Mouse (Mus musculus): ENCODE results near the gene Supt5. TPM values are rescaled to one million over a fixed set of nuclear protein-coding genes. Genes with fewer than 3 reads are reported as not detected.

Supt5 gene
- total and polyA plus RNA-seq, 3 experiments = 66.0 to 448 (median 156) TPM

DNA sequence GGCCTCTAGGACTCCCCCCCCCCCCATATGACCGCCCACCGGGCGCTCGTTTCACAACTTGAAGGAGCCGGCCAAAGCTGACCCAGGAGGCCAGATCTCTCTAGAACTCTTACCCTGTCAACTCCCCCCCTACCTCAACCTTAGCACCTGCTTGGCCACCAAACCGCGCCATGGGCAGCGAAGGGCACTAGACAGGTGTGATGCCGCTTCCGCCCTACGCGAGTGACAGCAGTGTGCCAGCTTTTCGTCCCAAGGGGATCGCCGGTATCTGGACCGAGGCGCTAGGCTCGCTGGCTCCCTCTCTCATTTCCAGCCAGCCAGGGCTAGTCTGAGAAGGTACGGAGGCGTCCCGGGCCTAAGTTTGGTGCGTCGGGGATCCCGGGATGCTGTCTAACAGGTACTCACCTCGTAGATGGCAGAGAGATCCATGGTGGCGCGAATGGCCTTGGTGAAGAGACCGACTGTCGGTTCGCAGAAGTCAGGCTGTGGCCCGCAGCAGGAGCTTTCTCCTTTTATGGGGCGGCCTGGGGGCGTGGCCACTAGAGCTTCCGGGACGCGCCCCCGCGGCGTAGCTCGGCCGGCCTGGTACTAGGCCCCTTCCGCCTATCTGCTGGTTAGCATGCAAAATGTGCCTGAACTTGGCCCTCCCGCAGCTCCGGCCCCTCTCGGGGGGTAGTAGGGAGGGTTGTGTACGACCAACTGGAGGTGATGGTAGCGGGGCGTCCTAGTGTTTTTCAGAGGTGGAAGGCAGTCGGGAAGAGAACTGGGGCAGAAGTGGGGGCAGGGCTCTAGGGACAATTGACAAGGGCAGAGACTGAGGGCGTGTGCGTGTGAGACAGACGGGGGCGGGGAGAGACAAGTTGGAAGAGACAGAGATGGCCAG, 40.5 kb upstream of the Supt5 start:
- peak; percentile 96 for DNase-seq (ENCODE audit: low read depth, low spot score)
- peaks cover 0 to 20% of the 10 kb centered on the region in 2 experiments; a peak in 2 of 4 replicates for H3K36me3 ChIP-seq (ENCODE audit: control insufficient read depth in 1 of 2, insufficient read depth in 2 of 2, low read length in 2 of 2)

DNA sequence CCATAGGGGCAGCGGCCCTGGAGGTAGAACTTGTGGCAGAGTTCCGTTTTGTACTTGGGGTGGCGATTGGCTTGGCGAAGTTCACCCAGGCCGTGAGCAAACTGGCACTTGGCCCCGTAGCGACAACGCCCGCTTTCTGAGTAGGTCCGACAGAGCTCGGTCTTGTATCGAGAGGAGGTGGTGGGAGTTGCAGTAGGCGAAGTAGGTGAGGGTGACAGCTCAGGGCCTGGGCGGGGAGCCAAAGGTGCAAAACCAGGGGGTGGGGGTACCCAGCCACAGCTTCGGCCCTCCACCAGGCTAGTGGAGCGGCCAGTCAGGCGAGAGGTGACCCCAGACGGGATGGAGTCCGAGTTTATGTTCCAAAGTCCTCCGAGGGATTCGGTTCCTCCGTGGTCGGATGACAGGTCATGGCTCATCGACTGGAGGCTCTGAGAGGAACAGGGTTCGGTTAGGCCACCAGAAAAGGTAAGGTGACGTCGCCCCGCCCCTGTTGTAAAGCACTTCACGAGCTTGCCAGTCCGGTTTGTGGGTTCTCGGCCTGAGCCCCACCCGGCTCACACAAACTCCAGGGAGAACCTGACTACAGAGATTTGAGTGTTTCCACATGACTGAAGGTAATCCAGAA, 39.6 kb upstream of the Supt5 start:
- H3K4me3 ChIP-seq (ENCODE audit: control insufficient read depth in 1 of 2, insufficient read depth in 1 of 2, low read depth in 2 of 2, low read length in 2 of 2) = peak overlapping the region; percentile 56 to 69
- H3K79me2 ChIP-seq (ENCODE audit: control insufficient read depth, insufficient read depth, low read length, poor library complexity) = peaks cover 3% of the 10 kb centered on the region
- H3K27ac ChIP-seq (ENCODE audit: control insufficient read depth, low read depth, low read length) = no peak overlapping the region
- no peaks in the 10 kb centered on the region for H3K9me3 ChIP-seq (replicated peaks; ENCODE audit: insufficient read depth, low read length)
- peaks cover 6 to 30% of the 10 kb centered on the region in 2 experiments for H3K4me1 ChIP-seq (ENCODE audit: control insufficient read depth in 1 of 2, insufficient read depth in 2 of 2, low read length in 2 of 2)
- TF ChIP-seq UBTF (IDR thresholded peaks at IDR 0.05; ENCODE audit: borderline replicate concordance, insufficient read depth, low read depth, low read length) = no peak
- TF ChIP-seq SIN3A (IDR thresholded peaks at IDR 0.05; ENCODE audit: low read length) = no peak
- TF ChIP-seq POLR2AphosphoS5 (IDR thresholded peaks at IDR 0.05; ENCODE audit: borderline replicate concordance, low read depth, low read length) = no peak
- no peak for TF ChIP-seq CHD2 (IDR thresholded peaks at IDR 0.05; ENCODE audit: low read length)
- TF ChIP-seq MEF2A (IDR thresholded peaks at IDR 0.05; ENCODE audit: extremely low read depth, insufficient replicate concordance, low read depth, low read length, poor library complexity, severe bottlenecking) = no peak
- TF ChIP-seq USF2 (IDR thresholded peaks at IDR 0.05; ENCODE audit: borderline replicate concordance in 1 of 2, insufficient read depth in 1 of 2, low read depth in 1 of 2, low read length in 2 of 2) = no peak
- no peak for DNase-seq (ENCODE audit: low read depth, low spot score)
- H3K36me3 ChIP-seq (ENCODE audit: control insufficient read depth in 1 of 2, insufficient read depth in 2 of 2, low read length in 2 of 2) = peaks cover 0 to 16% of the 10 kb centered on the region in 2 experiments; a peak in 2 of 4 replicates
- H3K9ac ChIP-seq (ENCODE audit: control insufficient read depth, low read depth, low read length, poor library complexity, severe bottlenecking) = peak overlapping the region; percentile 77; the same call in 1 of the 2 replicates
- H3K27me3 ChIP-seq (ENCODE audit: control insufficient read depth in 1 of 2, insufficient read depth in 2 of 2, low read length in 2 of 2) = no peaks in the 10 kb centered on the region

More for the DNA sequence above, 40.5 kb upstream of the Supt5 start:
- peaks cover 3% of the 10 kb centered on the region for H3K79me2 ChIP-seq (ENCODE audit: control insufficient read depth, insufficient read depth, low read length, poor library complexity)
- H3K9ac ChIP-seq (ENCODE audit: control insufficient read depth, low read depth, low read length, poor library complexity, severe bottlenecking) = peak overlapping the region; percentile 86
- peaks cover 6 to 35% of the 10 kb centered on the region in 2 experiments for H3K4me1 ChIP-seq (ENCODE audit: control insufficient read depth in 1 of 2, insufficient read depth in 2 of 2, low read length in 2 of 2)
- H3K27ac ChIP-seq (ENCODE audit: control insufficient read depth, low read depth, low read length) = peak overlapping the region; percentile 95
- TF ChIP-seq GATA1 (IDR thresholded peaks at IDR 0.05; ENCODE audit: low read depth, low read length) = no peak
- no peak for TF ChIP-seq MYB (IDR thresholded peaks at IDR 0.05; ENCODE audit: low read depth, low read length)
- peak; percentile 88 for TF ChIP-seq ELF1 (IDR thresholded peaks at IDR 0.05; ENCODE audit: low read depth, low read length)
- peak; percentile 79 for TF ChIP-seq HCFC1 (IDR thresholded peaks at IDR 0.05; ENCODE audit: low read depth, low read length)
- peak; percentile 45 for TF ChIP-seq CHD2 (IDR thresholded peaks at IDR 0.05; ENCODE audit: low read length)
- TF ChIP-seq POLR2A (IDR thresholded peaks at IDR 0.05; ENCODE audit: control insufficient read depth in 1 of 2, insufficient read depth in 1 of 2, low read depth in 1 of 2, low read length in 2 of 2, poor library complexity in 1 of 2) = peak; percentile 98 to 99
- 0 out of 2 replicates have a peak, but pooled peaks have one; percentile 10 for TF ChIP-seq GABPA (IDR thresholded peaks at IDR 0.05; ENCODE audit: low read depth, low read length)
- TF ChIP-seq NELFE (IDR thresholded peaks at IDR 0.05; ENCODE audit: low read depth, low read length) = peak; percentile 97
- peak; percentile 10; the same call in 1 of the 2 replicates for TF ChIP-seq SMC3 (IDR thresholded peaks at IDR 0.05; ENCODE audit: low read depth, low read length)
- no peak; the same call in 1 of the 2 replicates for TF ChIP-seq MYC (IDR thresholded peaks at IDR 0.05; ENCODE audit: low read depth, low read length)
- TF ChIP-seq UBTF (IDR thresholded peaks at IDR 0.05; ENCODE audit: borderline replicate concordance, insufficient read depth, low read depth, low read length) = no peak
- TF ChIP-seq MEF2A (IDR thresholded peaks at IDR 0.05; ENCODE audit: extremely low read depth, insufficient replicate concordance, low read depth, low read length, poor library complexity, severe bottlenecking) = no peak
- TF ChIP-seq TCF12 (IDR thresholded peaks at IDR 0.05; ENCODE audit: low read depth, low read length) = peak; percentile 54
- no peak for TF ChIP-seq RCOR1 (IDR thresholded peaks at IDR 0.05; ENCODE audit: low read depth, low read length)
- TF ChIP-seq EP300 (IDR thresholded peaks at IDR 0.05; ENCODE audit: low read depth in 1 of 2, low read length in 2 of 2) = peak in 1 of 2 experiments; percentile 30; a peak in 1 of 4 replicates
- TF ChIP-seq TBP (IDR thresholded peaks at IDR 0.05; ENCODE audit: low read depth, low read length) = peak; percentile 96
- TF ChIP-seq ZMIZ1 (IDR thresholded peaks at IDR 0.05; ENCODE audit: low read depth, low read length) = peak; percentile 99
- TF ChIP-seq MAX (IDR thresholded peaks at IDR 0.05; ENCODE audit: low read length) = peak; percentile 10; the same call in 1 of the 2 replicates
- TF ChIP-seq SIN3A (IDR thresholded peaks at IDR 0.05; ENCODE audit: low read length) = peak; percentile 84
- peak; percentile 57 for TF ChIP-seq ETS1 (IDR thresholded peaks at IDR 0.05; ENCODE audit: low read depth, low read length)
- TF ChIP-seq POLR2AphosphoS2 (IDR thresholded peaks at IDR 0.05; ENCODE audit: low read length) = peak; percentile 97
- no peak for TF ChIP-seq ZKSCAN1 (IDR thresholded peaks at IDR 0.05; ENCODE audit: low read depth, low read length)
- TF ChIP-seq MXI1 (IDR thresholded peaks at IDR 0.05; ENCODE audit: low read depth, low read length) = peak; percentile 83
- peak; percentile 83; the same call in 1 of the 2 replicates for TF ChIP-seq MAZ (IDR thresholded peaks at IDR 0.05; ENCODE audit: low read depth, low read length)
- no peaks in the 10 kb centered on the region for H3K27me3 ChIP-seq (ENCODE audit: control insufficient read depth in 1 of 2, insufficient read depth in 2 of 2, low read length in 2 of 2)
- peak overlapping the region; percentile 69 to 77 for H3K4me3 ChIP-seq (ENCODE audit: control insufficient read depth in 1 of 2, insufficient read depth in 1 of 2, low read depth in 2 of 2, low read length in 2 of 2)
- no peaks in the 10 kb centered on the region for H3K9me3 ChIP-seq (replicated peaks; ENCODE audit: insufficient read depth, low read length)

Measured in MEL (cell line).